Mouse (Mus musculus) stomach, embryonic 16.5 days (tissue): ENCODE measurements at regions not wholly inside any gene's neighbourhood (a gene's known extent, or its start where the extent isn't known, plus 50 kb on each side); places are given as distances from the start of the nearest gene placed in this dataset.

ENCODE experiments used
- ATAC-seq: fragments of 200-750 bp; cut with Nextera tagmentation; 2 replicates; pipeline ENCODE4 v1.8.0; 2017; ENCODE audit warnings: moderate number of reproducible peaks, moderate TSS enrichment; ENCODE audit not compliant: insufficient read depth, low FRiP score
- H3K27ac ChIP-seq: fragments of 300-500 bp; sonication (generic); 2 replicates; pipeline ENCODE4 v1.5.1; 2014; ENCODE audit warnings: low read length
- H3K27me3 ChIP-seq: fragments of 300-500 bp; sonication (generic); 2 replicates; pipeline ENCODE4 v1.6.1; 2014; ENCODE audit warnings: low read length, control low read depth, mixed read lengths; ENCODE audit not compliant: control insufficient read depth, insufficient read depth
- H3K36me3 ChIP-seq: fragments of 300-500 bp; sonication (generic); 2 replicates; pipeline ENCODE4 v1.6.1; 2014; ENCODE audit warnings: low read length; ENCODE audit not compliant: control insufficient read depth, insufficient read depth
- H3K4me1 ChIP-seq: fragments of 300-500 bp; sonication (generic); 2 replicates; pipeline ENCODE4 v1.6.1; 2014; ENCODE audit warnings: low read length, control low read depth, mixed read lengths; ENCODE audit not compliant: control insufficient read depth, insufficient read depth
- H3K4me2 ChIP-seq: fragments of 300-500 bp; sonication (generic); 2 replicates; pipeline ENCODE4 v1.6.1; 2014; ENCODE audit warnings: low read depth, low read length, mixed read lengths
- H3K4me3 ChIP-seq: fragments of 300-500 bp; sonication (generic); replicated peaks from 2 replicates; pipeline ENCODE4 v1.5.1; 2014; ENCODE audit warnings: mild to moderate bottlenecking, low read length
- H3K9ac ChIP-seq: fragments of 300-500 bp; sonication (generic); 2 replicates; pipeline ENCODE4 v1.6.1; 2014; ENCODE audit warnings: low read length
- H3K9me3 ChIP-seq: fragments of 300-500 bp; sonication (generic); replicated peaks from 2 replicates; pipeline ENCODE4 v1.6.1; 2016; ENCODE audit warnings: low read length, control low read depth; ENCODE audit not compliant: control insufficient read depth
- WGBS: fragments of 180-500 bp; shearing (Covaris S2); extraction: QIAGEN DNeasy Blood & Tissue Kit; methylation state at CpG from one replicate; pipeline ENCODE4 v1.1.7; 2014; 5-methylcytosine and 5-hydroxymethylcytosine counted together

DNA sequence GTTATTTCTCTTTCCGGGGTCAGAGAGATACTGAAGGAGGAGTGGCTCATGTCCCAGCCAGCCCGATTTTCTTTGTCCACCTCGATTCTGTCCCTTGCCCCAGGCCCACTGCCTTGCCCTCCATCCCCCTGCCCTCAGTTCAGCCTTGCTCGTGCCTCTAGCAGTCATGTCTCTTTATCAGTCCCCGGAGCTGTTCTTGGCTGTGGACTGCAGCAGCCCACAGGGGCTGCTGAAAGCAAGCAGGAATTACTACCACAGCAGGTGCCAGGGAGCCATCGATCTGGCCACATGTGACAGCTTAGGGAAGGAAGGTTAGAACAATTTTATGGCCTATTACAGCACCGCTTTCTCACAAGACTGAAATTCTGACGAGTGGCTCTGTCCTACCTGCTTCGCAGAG is 396.3 kb upstream of the Igfbp7 start:
- ATAC-seq = peak; percentile 25; the same call in 1 of the 2 replicates
- 61% methylated on average over 9 of the region's 9 CpGs for WGBS
- H3K4me2 ChIP-seq = peak overlapping the region; percentile 34; the same call in 1 of the 2 replicates

DNA sequence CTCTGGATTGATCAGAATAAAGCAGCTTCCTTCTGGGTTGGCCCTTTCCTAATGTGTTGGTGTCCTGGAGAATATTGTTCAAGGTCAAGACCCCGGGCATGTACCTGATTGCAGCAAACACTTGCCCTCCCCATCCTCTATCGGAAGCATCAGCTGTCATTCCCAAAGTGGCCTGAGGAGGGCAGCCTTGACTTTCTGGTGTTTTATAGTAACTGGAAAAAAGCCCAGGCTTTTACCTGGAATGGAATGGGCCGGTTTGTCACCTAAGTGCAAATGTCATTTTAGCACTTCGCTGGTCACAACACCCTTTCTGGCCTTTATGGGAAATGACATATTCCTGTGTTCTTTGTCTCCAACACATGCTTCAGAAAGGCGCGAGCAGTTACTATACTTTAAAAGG is 395.7 kb upstream of the Igfbp7 start:
- no peak for ATAC-seq
- H3K4me1 ChIP-seq = no peaks in the 10 kb centered on the region
- H3K4me3 ChIP-seq = no peak overlapping the region; the same call in 1 of the 2 replicates
- whole genome bisulfite sequencing = 45% methylated on average over 6 of the region's 6 CpGs
- H3K9ac ChIP-seq = no peak overlapping the region
- H3K4me2 ChIP-seq = peak overlapping the region; percentile 34; the same call in 1 of the 2 replicates
- H3K36me3 ChIP-seq = no peaks in the 10 kb centered on the region
- H3K27ac ChIP-seq = no peak overlapping the region
- H3K9me3 ChIP-seq = no peaks in the 10 kb centered on the region
- no peaks in the 10 kb centered on the region for H3K27me3 ChIP-seq

More for the DNA sequence above, 396.3 kb upstream of the Igfbp7 start:
- H3K4me3 ChIP-seq = no peak overlapping the region; the same call in 1 of the 2 replicates
- no peak overlapping the region for H3K9ac ChIP-seq
- H3K27me3 ChIP-seq = no peaks in the 10 kb centered on the region
- H3K36me3 ChIP-seq = no peaks in the 10 kb centered on the region
- H3K4me1 ChIP-seq = no peaks in the 10 kb centered on the region
- no peak overlapping the region for H3K27ac ChIP-seq
- H3K9me3 ChIP-seq = no peaks in the 10 kb centered on the region

DNA sequence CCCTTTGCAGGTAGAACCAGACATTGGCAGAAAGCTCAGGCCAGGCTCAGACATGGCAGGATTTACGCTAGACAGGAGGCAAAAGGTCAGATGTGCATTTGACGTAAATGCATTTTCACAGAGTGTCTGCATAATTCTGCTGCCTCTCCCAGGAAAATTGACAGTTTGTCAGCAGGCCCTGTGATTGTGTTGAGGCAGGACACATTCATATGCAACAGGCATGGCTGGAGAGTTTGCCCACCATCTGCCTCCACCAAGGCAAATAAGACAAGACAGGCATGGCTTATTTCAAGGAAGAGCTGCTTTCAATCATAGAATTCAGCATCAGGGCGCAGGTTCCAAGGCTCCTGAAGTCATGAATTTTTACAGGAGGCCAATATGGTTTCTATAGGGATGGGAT is 389.1 kb upstream of the Igfbp7 start:
- Histone ChIP-seq H3K27me3 (no peaks in the 10 kb centered on the region), H3K9me3 (no peaks in the 10 kb centered on the region), H3K4me1 (no peaks in the 10 kb centered on the region), H3K4me3 (no peak overlapping the region), H3K27ac (no peak overlapping the region), H3K9ac (no peak overlapping the region), H3K36me3 (no peaks in the 10 kb centered on the region), H3K4me2 (no peak overlapping the region)
- WGBS = 84% methylated on average over 3 of the region's 3 CpGs
- ATAC-seq = no peak

DNA sequence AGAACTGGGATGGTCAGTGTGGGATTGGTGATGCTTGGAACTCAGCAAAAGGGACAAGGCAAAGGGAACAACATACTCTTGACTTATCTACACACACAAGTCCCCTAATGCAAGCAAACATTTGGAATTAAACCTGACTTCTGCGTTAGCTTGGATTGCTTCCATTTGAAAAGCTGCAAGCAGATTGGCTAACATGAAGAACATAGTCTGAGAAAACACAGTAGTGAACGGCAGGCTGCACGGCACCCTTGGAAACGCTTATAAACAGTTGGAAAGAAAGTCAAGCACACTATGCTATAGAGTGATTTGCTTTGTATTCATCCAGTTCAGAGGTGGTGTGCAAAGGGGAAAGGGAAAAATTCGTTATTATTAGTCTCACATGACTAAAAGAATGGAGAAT is 387.9 kb upstream of the Igfbp7 start:
- no peaks in the 10 kb centered on the region for H3K27me3 ChIP-seq
- H3K4me3 ChIP-seq = no peak overlapping the region
- no peak for ATAC-seq
- no peak overlapping the region for H3K27ac ChIP-seq
- 71% methylated on average over 5 of the region's 5 CpGs for WGBS
- no peaks in the 10 kb centered on the region for H3K4me1 ChIP-seq
- no peaks in the 10 kb centered on the region for H3K9me3 ChIP-seq
- H3K9ac ChIP-seq = no peak overlapping the region
- no peaks in the 10 kb centered on the region for H3K36me3 ChIP-seq
- H3K4me2 ChIP-seq = no peak overlapping the region

DNA sequence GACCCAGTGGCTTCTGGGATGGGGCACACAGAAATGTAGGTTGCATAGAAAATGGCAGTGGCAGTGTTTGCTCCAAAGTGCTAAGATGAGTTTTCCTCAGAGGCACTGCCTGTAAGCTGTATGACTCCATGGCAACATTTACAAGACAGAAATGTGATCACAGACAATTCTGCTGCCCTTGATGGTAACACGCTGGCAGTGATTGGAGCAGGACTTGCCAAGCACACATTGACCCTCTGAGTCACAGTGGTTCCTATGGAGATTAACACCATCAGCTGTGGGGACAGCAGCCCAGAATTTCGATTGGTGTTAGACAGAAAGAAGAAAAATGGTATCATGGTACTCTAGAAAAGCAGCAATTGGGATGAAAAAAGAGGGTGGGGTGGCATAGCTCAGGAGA is 376.1 kb upstream of the Igfbp7 start:
- Histone ChIP-seq H3K27ac (no peak overlapping the region), H3K4me3 (no peak overlapping the region), H3K9ac (no peak overlapping the region), H3K36me3 (no peaks in the 10 kb centered on the region), H3K4me1 (no peaks in the 10 kb centered on the region), H3K9me3 (no peaks in the 10 kb centered on the region), H3K27me3 (no peaks in the 10 kb centered on the region), H3K4me2 (no peak overlapping the region)
- 66% methylated on average over 2 of the region's 2 CpGs for WGBS
- no peak for ATAC-seq

DNA sequence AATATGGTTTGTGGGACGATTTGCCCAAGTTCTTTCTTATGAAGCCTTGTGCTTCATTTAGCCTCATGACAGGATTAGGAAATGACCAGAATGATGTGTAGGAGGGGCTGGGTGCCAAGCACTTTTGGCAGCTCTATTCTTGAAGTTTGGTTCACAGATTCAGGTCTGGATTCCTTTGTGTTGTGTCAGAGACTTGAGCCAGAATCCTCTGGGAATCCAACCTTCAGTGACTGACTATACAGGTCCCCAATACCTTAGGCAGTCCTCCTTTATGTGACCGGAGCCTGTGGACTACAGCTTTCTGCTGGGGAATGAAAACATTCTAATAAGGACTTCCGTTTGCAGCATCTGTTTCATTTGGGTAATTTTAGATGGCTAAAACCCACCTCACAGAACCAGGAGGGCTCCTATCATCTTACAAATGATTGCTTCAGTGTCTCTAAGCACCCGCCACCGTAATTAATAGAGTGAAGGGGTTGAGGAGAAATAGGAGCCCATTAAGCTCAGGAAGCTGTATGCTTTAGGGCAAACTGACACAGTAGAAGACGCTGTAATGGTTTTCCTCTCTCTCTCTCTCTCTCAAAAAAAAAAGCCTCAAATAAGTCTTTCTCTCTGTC is 354.7 kb upstream of the Igfbp7 start:
- H3K9ac ChIP-seq = no peak overlapping the region
- no peaks in the 10 kb centered on the region for H3K36me3 ChIP-seq
- WGBS = 62% methylated on average over 6 of the region's 6 CpGs
- H3K4me2 ChIP-seq = no peak overlapping the region
- no peak for ATAC-seq
- H3K9me3 ChIP-seq = no peaks in the 10 kb centered on the region
- H3K4me1 ChIP-seq = no peaks in the 10 kb centered on the region
- H3K4me3 ChIP-seq = no peak overlapping the region
- H3K27me3 ChIP-seq = no peaks in the 10 kb centered on the region
- no peak overlapping the region for H3K27ac ChIP-seq

DNA sequence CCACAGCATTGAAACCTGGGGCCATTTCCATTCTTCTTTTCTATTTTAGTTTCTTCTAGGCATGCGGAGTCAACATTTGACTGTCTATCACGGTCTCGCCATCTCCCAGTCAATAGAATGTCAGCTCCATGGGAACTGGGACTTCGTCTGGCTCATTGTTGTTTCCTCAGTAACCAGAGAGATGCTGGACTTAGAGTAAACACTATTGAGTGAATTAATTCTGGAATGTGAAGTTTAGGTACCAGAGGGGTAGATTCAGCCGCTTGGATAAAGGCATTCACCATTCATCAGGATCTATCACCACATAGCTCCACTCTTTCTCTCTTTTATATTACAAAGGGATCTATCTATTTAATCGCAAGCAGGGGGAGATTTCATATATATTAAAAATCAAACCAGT is 354.2 kb upstream of the Igfbp7 start:
- H3K4me2 ChIP-seq = no peak overlapping the region
- H3K9ac ChIP-seq = no peak overlapping the region
- no peak overlapping the region for H3K4me3 ChIP-seq
- H3K27ac ChIP-seq = no peak overlapping the region
- H3K4me1 ChIP-seq = no peaks in the 10 kb centered on the region
- no peak for ATAC-seq
- no peaks in the 10 kb centered on the region for H3K9me3 ChIP-seq
- 85% methylated on average over 6 of the region's 6 CpGs for WGBS
- H3K36me3 ChIP-seq = no peaks in the 10 kb centered on the region
- no peaks in the 10 kb centered on the region for H3K27me3 ChIP-seq

DNA sequence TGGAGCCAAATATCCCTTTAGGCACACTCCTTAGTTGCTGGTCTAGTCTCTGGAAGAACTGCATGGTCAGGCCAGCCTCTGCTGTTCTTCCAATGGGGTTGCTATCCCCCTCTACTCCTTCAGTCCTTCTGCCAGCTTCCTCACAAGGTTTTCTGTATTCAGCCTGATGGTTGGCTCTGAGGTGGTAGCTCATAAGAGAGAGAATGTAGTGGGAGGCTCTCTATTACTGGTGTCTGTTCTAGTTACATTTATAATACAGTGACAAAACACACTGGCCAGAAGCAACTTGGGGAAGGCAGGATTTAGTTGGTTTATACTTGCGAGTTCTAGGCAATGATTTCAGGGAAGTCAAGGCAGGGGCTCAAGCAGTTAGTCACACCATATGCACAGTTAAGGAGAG is 341.1 kb upstream of the Igfbp7 start:
- no peak for ATAC-seq

DNA sequence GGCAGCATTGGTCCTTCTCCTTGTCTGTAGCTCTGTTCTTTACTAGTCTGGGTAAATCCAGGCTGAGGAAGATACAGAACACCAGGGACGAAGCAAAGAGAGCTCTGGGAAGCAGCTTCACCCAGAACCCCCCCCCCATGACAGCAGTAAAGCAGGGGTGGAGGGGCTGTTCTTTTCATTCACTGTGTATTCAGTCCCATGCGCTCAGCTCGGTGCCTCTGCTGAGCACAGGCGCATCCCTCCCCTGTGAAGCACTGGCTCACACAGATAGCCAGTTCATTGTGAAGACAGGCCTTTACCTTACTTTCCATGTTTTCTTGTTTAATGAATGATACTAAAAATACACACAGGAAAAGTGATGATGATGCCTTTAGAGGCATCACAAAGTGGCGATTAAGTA is 338.8 kb upstream of the Igfbp7 start:
- Histone ChIP-seq H3K27ac (no peak overlapping the region), H3K4me1 (no peaks in the 10 kb centered on the region), H3K9ac (no peak overlapping the region), H3K27me3 (no peaks in the 10 kb centered on the region), H3K4me3 (no peak overlapping the region), H3K4me2 (no peak overlapping the region), H3K36me3 (no peaks in the 10 kb centered on the region), H3K9me3 (no peaks in the 10 kb centered on the region)
- ATAC-seq = no peak
- 73% methylated on average over 5 of the region's 5 CpGs for WGBS

More for the DNA sequence above, 341.1 kb upstream of the Igfbp7 start:
- Histone ChIP-seq H3K4me3 (no peak overlapping the region), H3K27me3 (no peaks in the 10 kb centered on the region), H3K9ac (no peak overlapping the region), H3K36me3 (no peaks in the 10 kb centered on the region), H3K9me3 (no peaks in the 10 kb centered on the region), H3K27ac (no peak overlapping the region), H3K4me2 (no peak overlapping the region), H3K4me1 (no peaks in the 10 kb centered on the region)
- WGBS = 88% methylated on average over 1 of the region's 1 CpGs
